Mouse (Mus musculus): ENCODE measurements around the gene Gpsm3.

DNA sequence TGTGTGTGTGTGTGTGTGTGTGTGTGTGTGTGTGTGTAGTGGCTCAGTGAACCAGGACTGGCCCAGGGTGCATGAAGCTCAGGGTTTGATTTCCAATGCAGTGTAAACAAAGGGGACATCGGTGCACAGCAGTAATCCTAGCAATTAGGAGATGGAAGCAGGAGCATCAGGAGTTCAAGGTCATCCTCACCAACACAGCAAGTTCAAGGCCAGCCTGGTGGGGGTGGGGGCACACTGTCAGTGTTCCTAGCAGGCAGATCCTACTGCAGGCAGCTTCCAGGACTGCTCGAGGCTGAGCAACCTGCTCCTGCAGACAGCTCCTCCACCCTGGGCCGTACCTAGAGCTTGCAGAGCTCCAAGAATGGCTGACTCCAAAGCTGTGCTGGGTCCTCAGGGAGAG is 27.0 kb upstream of the Gpsm3 start:
- TF ChIP-seq CTCF (IDR thresholded peaks at IDR 0.05; ENCODE audit: low read depth) (no peak), EP300 (IDR thresholded peaks at IDR 0.05; ENCODE audit: low read depth) (no peak)

Measured in heart, postnatal 0 days (tissue).